9 mouse cellular contexts compared by ENCODE assay signal in the genomic region with DNA sequence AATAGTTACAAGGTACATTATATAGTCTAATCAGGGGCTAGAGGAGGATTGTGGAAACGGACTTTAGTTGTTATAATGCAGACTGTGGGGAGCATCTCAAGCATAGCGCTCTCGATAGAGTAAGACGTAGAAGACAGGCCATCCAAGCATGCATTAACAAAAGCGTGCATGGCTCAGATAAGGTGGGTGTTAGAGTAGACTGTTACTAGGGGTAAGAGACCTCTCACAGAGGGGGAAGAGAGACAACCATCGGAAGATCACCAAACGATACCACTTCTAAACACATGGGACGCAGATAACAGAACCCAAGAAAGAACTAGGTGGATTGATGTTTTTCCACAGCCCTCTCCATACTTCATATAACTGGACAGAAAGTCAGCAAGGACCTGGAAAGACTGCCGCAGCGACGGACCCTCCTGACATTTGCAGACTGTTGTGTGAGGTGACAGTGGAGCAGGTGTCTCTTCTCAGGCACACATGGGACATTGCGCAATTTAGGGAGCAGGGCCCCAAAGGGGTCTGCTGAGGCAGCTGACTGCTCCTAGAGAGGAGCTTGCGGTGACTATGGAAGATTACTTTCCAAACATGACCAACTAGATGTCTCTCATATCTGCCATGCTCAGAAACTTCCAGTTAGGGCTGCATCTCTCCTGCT.
"Had no signal": no experiment of that assay in that cellular context is flagged by ENCODE, and none has a peak within 500 bp of the region (broad histone marks: within the 10 kb centered on the region; RNA-seq: fewer than 3 reads in every experiment).

No protein-coding gene starts in this region.

- H3K36me3 ChIP-seq: kidney, embryonic 15.5 days; limb, embryonic 15.5 days; midbrain, embryonic 10.5 days; neural tube, embryonic 13.5 days had no signal

- H3K9ac ChIP-seq: kidney, embryonic 15.5 days; limb, embryonic 15.5 days; neural tube, embryonic 13.5 days had no signal

- H3K9me3 ChIP-seq: kidney, embryonic 15.5 days; limb, embryonic 15.5 days; midbrain, embryonic 10.5 days; neural tube, embryonic 13.5 days had no signal

- H3K27me3 ChIP-seq: kidney, embryonic 15.5 days; limb, embryonic 15.5 days had no signal

- DNase-seq: kidney, adult 2 months; left cerebral cortex, postnatal 4 days; lung, postnatal 36 days; midbrain, embryonic 14.5 days; retina, postnatal 1 day had no signal

- H3K4me3 ChIP-seq: kidney, embryonic 15.5 days; limb, embryonic 15.5 days; midbrain, embryonic 10.5 days; neural tube, embryonic 13.5 days had no signal

- H3K4me1 ChIP-seq: limb, embryonic 15.5 days; neural tube, embryonic 13.5 days had no signal

- H3K27ac ChIP-seq: kidney, embryonic 15.5 days; limb, embryonic 15.5 days; midbrain, embryonic 10.5 days; neural tube, embryonic 13.5 days had no signal

- H3K4me2 ChIP-seq: kidney, embryonic 15.5 days; limb, embryonic 15.5 days; neural tube, embryonic 13.5 days had no signal
